ENCODE assay signal across 8 mouse cellular contexts in the genomic region with DNA sequence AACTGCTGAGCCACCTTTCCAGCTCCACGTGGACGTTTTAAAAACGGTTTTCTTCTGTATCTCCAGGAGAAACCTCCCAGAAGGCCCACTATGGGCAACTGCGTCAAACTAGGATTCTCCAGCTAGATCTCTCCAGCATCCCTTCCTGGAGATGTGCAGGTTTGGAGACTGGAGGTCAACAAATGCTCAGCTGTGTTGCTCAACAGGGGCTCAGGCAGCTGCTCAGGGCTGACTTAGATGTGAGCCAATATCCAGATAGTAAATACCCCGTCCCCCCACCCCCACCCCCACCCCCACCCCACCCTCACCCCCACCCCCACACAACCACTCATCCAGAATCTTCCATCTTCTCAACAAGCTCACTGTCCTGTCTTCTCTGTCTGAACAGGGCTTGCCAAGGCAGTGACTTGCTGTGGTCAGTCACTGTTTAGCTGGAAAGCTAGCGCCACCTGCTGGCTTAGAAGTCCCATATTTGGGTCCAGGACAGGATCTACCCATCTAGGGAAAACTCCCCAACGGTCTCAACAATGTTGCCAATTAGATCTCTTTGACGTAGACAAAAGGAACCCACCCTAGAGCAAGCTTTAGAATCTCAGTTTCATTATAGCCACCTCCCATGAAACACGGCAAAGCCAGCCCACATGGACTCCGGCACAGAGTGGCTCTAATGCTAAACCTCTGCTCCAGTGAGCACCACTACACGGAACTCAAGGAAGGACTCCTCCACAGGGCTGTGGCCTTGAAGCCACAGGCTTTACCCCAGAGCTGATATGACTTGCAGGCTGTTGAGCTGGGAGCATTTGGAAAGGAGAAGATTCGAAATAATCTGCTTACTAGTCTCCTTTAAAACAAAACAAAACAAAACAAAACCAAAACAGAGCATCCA.
A peak's percentile ranks its signal among the peaks of the same experiment; 100 is the strongest.
DNase-seq lines count a peak whose midpoint lies in the region; ATAC-seq lines count a peak whose summit lies in the region.

No protein-coding gene starts in this region.

- H3K27me3 ChIP-seq in embryonic facial prominence, embryonic 14.5 days (replicated peaks; ENCODE audit: control insufficient read depth, insufficient read depth, low read length), result no peaks in the 10 kb centered on the region
- no peaks in the 10 kb centered on the region for H3K27me3 ChIP-seq in heart, embryonic 10.5 days (ENCODE audit: insufficient read depth, poor library complexity, severe bottlenecking)
- H3K27me3 ChIP-seq in kidney, embryonic 16.5 days (ENCODE audit: insufficient read depth, low read length), result no peaks in the 10 kb centered on the region

- no peaks in the 10 kb centered on the region for H3K36me3 ChIP-seq in embryonic facial prominence, embryonic 14.5 days (ENCODE audit: control insufficient read depth, insufficient read depth, low read length)
- H3K36me3 ChIP-seq in heart, embryonic 10.5 days, result no peaks in the 10 kb centered on the region
- no peaks in the 10 kb centered on the region for H3K36me3 ChIP-seq in kidney, embryonic 16.5 days (ENCODE audit: insufficient read depth, low read length)

- peak; percentile 81 for ATAC-seq in embryonic facial prominence, embryonic 14.5 days (ENCODE audit: low read depth)
- peak; percentile 82 for ATAC-seq in kidney, embryonic 16.5 days (ENCODE audit: low FRiP score, low TSS enrichment)

- 45% methylated on average over 12 of the region's 12 CpGs for WGBS in embryonic facial prominence, embryonic 14.5 days
- 46% methylated on average over 12 of the region's 12 CpGs for WGBS in heart, embryonic 10.5 days
- WGBS in kidney, embryonic 16.5 days, result 43% methylated on average over 12 of the region's 12 CpGs

- H3K4me2 ChIP-seq in embryonic facial prominence, embryonic 14.5 days (ENCODE audit: low read depth, low read length), result no peak overlapping the region
- H3K4me2 ChIP-seq in kidney, embryonic 16.5 days (replicated peaks; ENCODE audit: low read depth, low read length), result no peak overlapping the region

- peaks cover 3% of the 10 kb centered on the region; the same call in 1 of the 2 replicates for H3K4me1 ChIP-seq in embryonic facial prominence, embryonic 14.5 days (ENCODE audit: control insufficient read depth, insufficient read depth, low read length)
- peaks cover 25% of the 10 kb centered on the region for H3K4me1 ChIP-seq in heart, embryonic 10.5 days
- peaks cover 13% of the 10 kb centered on the region for H3K4me1 ChIP-seq in kidney, embryonic 16.5 days (ENCODE audit: insufficient read depth, low read length)

- H3K9ac ChIP-seq in embryonic facial prominence, embryonic 14.5 days (ENCODE audit: low read depth, low read length), result peak overlapping the region; percentile 14; the same call in 1 of the 2 replicates
- H3K9ac ChIP-seq in kidney, embryonic 16.5 days (replicated peaks; ENCODE audit: low read length), result no peak overlapping the region

- H3K27ac ChIP-seq in embryonic facial prominence, embryonic 14.5 days (replicated peaks; ENCODE audit: low read depth, low read length), result no peak overlapping the region
- no peak overlapping the region for H3K27ac ChIP-seq in heart, embryonic 10.5 days
- no peak overlapping the region for H3K27ac ChIP-seq in kidney, embryonic 16.5 days (ENCODE audit: low read length)

- no peaks in the 10 kb centered on the region for H3K9me3 ChIP-seq in embryonic facial prominence, embryonic 14.5 days (ENCODE audit: control insufficient read depth, low read length)
- no peaks in the 10 kb centered on the region for H3K9me3 ChIP-seq in heart, embryonic 10.5 days
- no peaks in the 10 kb centered on the region for H3K9me3 ChIP-seq in kidney, embryonic 16.5 days (ENCODE audit: low read length)

- DNase-seq in 416B (ENCODE audit: low read depth), result peak; percentile 70
- DNase-seq in adrenal gland, postnatal 25 days, result peak; percentile 81
- DNase-seq in embryonic facial prominence, embryonic 14.5 days (ENCODE audit: low spot score), result peak; percentile 93
- DNase-seq in heart, embryonic 10.5 days (ENCODE audit: low spot score), result peak; percentile 90
- DNase-seq in lung, adult 18-20 months, result peak; percentile 76 to 83
- peak; percentile 76 for DNase-seq in ovary, adult 18-20 months (ENCODE audit: low spot score)
- DNase-seq in thymus, postnatal 4 days, result peak; percentile 77

- no peak overlapping the region for H3K4me3 ChIP-seq in embryonic facial prominence, embryonic 14.5 days (ENCODE audit: low read depth, low read length)
- no peak overlapping the region for H3K4me3 ChIP-seq in heart, embryonic 10.5 days
- H3K4me3 ChIP-seq in kidney, embryonic 16.5 days (ENCODE audit: low read length), result no peak overlapping the region
